Mouse (Mus musculus): ENCODE results near the gene Atad2b.
A peak's percentile ranks its signal among the peaks of the same experiment; 100 is the strongest.

The Atad2b gene

DNA sequence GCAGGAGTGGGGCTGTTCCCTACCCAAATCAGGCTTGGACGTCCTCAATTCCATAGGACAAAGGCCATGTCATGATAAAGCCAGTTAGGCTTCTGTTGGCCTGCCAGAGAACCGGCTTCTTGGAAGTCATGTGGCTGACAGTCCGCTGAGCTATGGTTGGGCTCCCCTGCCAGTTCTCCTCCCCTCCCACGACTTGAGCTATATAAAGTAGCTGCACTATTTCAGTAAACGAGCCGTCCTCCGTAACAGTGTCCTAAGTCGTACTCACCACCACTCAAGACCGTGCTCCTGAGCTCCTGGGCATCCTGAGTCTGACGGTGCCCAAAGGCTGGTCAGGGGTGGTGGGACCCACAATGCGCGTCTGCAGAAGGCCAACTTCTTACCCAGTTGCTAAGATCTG is 156.0 kb downstream of the Atad2b start:
- DNase-seq (ENCODE audit: inconsistent age in 2 of 2, low spot score in 1 of 2) = no peak

GRCm38 (mm10) chr12:5081480-5081879 is 164.3 kb downstream of the Atad2b start:
- DNase-seq (ENCODE audit: inconsistent age in 2 of 2, low spot score in 1 of 2) = no peak

GRCm38 (mm10) chr12:5084714-5085113 is 167.6 kb downstream of the Atad2b start:
- no peak for DNase-seq (ENCODE audit: inconsistent age in 2 of 2, low spot score in 1 of 2)

GRCm38 (mm10) chr12:5087787-5088519 is 170.8 kb downstream of the Atad2b start:
- DNase-seq (ENCODE audit: inconsistent age in 2 of 2, low spot score in 1 of 2) = peak; percentile 19 to 59

DNA sequence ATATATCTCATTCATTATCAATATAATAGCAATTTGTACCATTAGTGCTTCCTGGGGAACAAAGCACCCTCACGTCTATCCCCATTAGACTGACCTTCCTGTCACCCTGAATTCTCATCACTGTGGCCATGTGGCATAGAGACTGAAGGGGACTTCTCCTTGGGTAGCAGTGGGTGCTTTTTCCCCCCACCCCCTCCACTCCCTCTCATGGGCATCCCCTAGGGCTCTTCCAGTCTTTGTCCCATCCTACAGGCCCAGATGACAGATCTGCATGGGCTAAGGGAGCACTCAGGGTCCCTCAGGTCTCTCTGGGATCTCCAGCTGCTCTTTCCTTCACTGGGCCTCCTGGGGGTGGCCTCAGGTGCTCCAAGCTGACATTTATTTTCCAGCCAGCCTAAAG is 171.5 kb downstream of the Atad2b start:
- no peak for DNase-seq (ENCODE audit: inconsistent age in 2 of 2, low spot score in 1 of 2)

All from adrenal gland, adult (tissue).